Mouse (Mus musculus): ENCODE measurements around the gene Gm21887. TPM values are rescaled to one million over a fixed set of nuclear protein-coding genes. Genes with fewer than 3 reads are reported as not detected.
"Not testable (repeated sequence)": the region's sequence is repeated elsewhere in the genome, so short reads cannot be mapped to it uniquely, and the experiment has no call there.

Gene Gm21887
- polyA plus RNA-seq, 1 experiment from 2014 or later = 202 TPM

- H3K4me1 ChIP-seq (replicated peaks; ENCODE audit: control insufficient read depth, insufficient read depth, low read length); H3K4me3 ChIP-seq (ENCODE audit: low read length); H3K9ac ChIP-seq (ENCODE audit: low read length); H3K27me3 ChIP-seq (ENCODE audit: control insufficient read depth, insufficient read depth, low read depth, low read length); H3K4me2 ChIP-seq (ENCODE audit: low read depth, low read length); H3K27ac ChIP-seq (ENCODE audit: low read length): not testable (repeated sequence)
- peaks cover 16% of the 10 kb centered on the region for H3K9me3 ChIP-seq (ENCODE audit: control insufficient read depth, low read length)
- peak; percentile 77 for ATAC-seq (ENCODE audit: low read depth)
- peaks cover 35% of the 10 kb centered on the region for H3K36me3 ChIP-seq (ENCODE audit: control insufficient read depth, insufficient read depth, low read length)
- 86% methylated on average over 66 of the region's 66 CpGs for WGBS
Observed at GRCm38 (mm10) chrX:170018571-170019218, 9.2 kb downstream of the Gm21887 start.

- not testable (repeated sequence) for H3K27me3 ChIP-seq (ENCODE audit: control insufficient read depth, insufficient read depth, low read depth, low read length); H3K4me1 ChIP-seq (replicated peaks; ENCODE audit: control insufficient read depth, insufficient read depth, low read length); H3K4me3 ChIP-seq (ENCODE audit: low read length); H3K9ac ChIP-seq (ENCODE audit: low read length); H3K27ac ChIP-seq (ENCODE audit: low read length); H3K4me2 ChIP-seq (ENCODE audit: low read depth, low read length)
- WGBS = 84% methylated on average over 30 of the region's 30 CpGs
- peaks cover 35% of the 10 kb centered on the region for H3K36me3 ChIP-seq (ENCODE audit: control insufficient read depth, insufficient read depth, low read length)
- peaks cover 16% of the 10 kb centered on the region for H3K9me3 ChIP-seq (ENCODE audit: control insufficient read depth, low read length)
- ATAC-seq (ENCODE audit: low read depth) = peak; percentile 31
Observed at GRCm38 (mm10) chrX:170019219-170019953, 9.9 kb downstream of the Gm21887 start.

- not testable (repeated sequence) for H3K4me2 ChIP-seq (ENCODE audit: low read depth, low read length); ATAC-seq (ENCODE audit: low read depth); H3K27ac ChIP-seq (ENCODE audit: low read length); H3K4me1 ChIP-seq (replicated peaks; ENCODE audit: control insufficient read depth, insufficient read depth, low read length); H3K4me3 ChIP-seq (ENCODE audit: low read length); H3K9ac ChIP-seq (ENCODE audit: low read length); H3K27me3 ChIP-seq (ENCODE audit: control insufficient read depth, insufficient read depth, low read depth, low read length)
- Histone ChIP-seq H3K9me3 (ENCODE audit: control insufficient read depth, low read length) (peaks cover 16% of the 10 kb centered on the region), H3K36me3 (ENCODE audit: control insufficient read depth, insufficient read depth, low read length) (peaks cover 35% of the 10 kb centered on the region)
- 54% methylated on average over 14 of the region's 14 CpGs for WGBS
Observed at GRCm38 (mm10) chrX:170019954-170020689, 10.7 kb downstream of the Gm21887 start.

- H3K27me3 ChIP-seq (ENCODE audit: control insufficient read depth, insufficient read depth, low read depth, low read length); H3K4me1 ChIP-seq (replicated peaks; ENCODE audit: control insufficient read depth, insufficient read depth, low read length); H3K4me2 ChIP-seq (ENCODE audit: low read depth, low read length); H3K27ac ChIP-seq (ENCODE audit: low read length); ATAC-seq (ENCODE audit: low read depth); H3K4me3 ChIP-seq (ENCODE audit: low read length); H3K9ac ChIP-seq (ENCODE audit: low read length): not testable (repeated sequence)
- Histone ChIP-seq H3K9me3 (ENCODE audit: control insufficient read depth, low read length) (peaks cover 16% of the 10 kb centered on the region), H3K36me3 (ENCODE audit: control insufficient read depth, insufficient read depth, low read length) (peaks cover 35% of the 10 kb centered on the region)
- WGBS = 43% methylated on average over 9 of the region's 9 CpGs
Observed at GRCm38 (mm10) chrX:170020690-170021050, 11.2 kb downstream of the Gm21887 start.

- not testable (repeated sequence) for H3K4me3 ChIP-seq (ENCODE audit: low read length); H3K27me3 ChIP-seq (ENCODE audit: control insufficient read depth, insufficient read depth, low read depth, low read length); H3K27ac ChIP-seq (ENCODE audit: low read length); H3K9ac ChIP-seq (ENCODE audit: low read length); ATAC-seq (ENCODE audit: low read depth); H3K4me2 ChIP-seq (ENCODE audit: low read depth, low read length); H3K4me1 ChIP-seq (replicated peaks; ENCODE audit: control insufficient read depth, insufficient read depth, low read length)
- Histone ChIP-seq H3K9me3 (ENCODE audit: control insufficient read depth, low read length) (peaks cover 16% of the 10 kb centered on the region), H3K36me3 (ENCODE audit: control insufficient read depth, insufficient read depth, low read length) (peaks cover 35% of the 10 kb centered on the region)
- WGBS = 77% methylated on average over 12 of the region's 12 CpGs
Observed at GRCm38 (mm10) chrX:170021205-170021604, 11.7 kb downstream of the Gm21887 start.

GRCm38 (mm10) chrX:170021750-170022461 is 12.4 kb downstream of the Gm21887 start:
- WGBS = 52% methylated on average over 15 of the region's 15 CpGs

More at GRCm38 (mm10) chrX:170021750-170022461, 12.4 kb downstream of the Gm21887 start:
- Histone ChIP-seq H3K9me3 (ENCODE audit: control insufficient read depth, low read length) (peaks cover 16% of the 10 kb centered on the region), H3K36me3 (ENCODE audit: control insufficient read depth, insufficient read depth, low read length) (peaks cover 35% of the 10 kb centered on the region)
- not testable (repeated sequence) for ATAC-seq (ENCODE audit: low read depth); H3K27ac ChIP-seq (ENCODE audit: low read length); H3K9ac ChIP-seq (ENCODE audit: low read length); H3K4me1 ChIP-seq (replicated peaks; ENCODE audit: control insufficient read depth, insufficient read depth, low read length); H3K4me3 ChIP-seq (ENCODE audit: low read length); H3K27me3 ChIP-seq (ENCODE audit: control insufficient read depth, insufficient read depth, low read depth, low read length); H3K4me2 ChIP-seq (ENCODE audit: low read depth, low read length)

Other genes with a start within 250 kb of the Gm21887 start
- gene 4933400A11Rik, start 230.0 kb upstream of the Gm21887 start, polyA plus RNA-seq (2015; fragmentation: Nextera tagmentation; extraction: Ambion mirVana) = not detected in 2 replicates